Mouse (Mus musculus) bone marrow, adult 2 months (tissue): ENCODE results near the gene Thbs1.

ENCODE experiments used
- CTCF ChIP-seq: fragments of 200-500 bp; IDR thresholded peaks from 2 replicates; pipeline ENCODE4 v1.5.1; 2011; ENCODE audit warnings: low read length, control low read depth; ENCODE audit not compliant: control insufficient read depth, insufficient read depth
- POLR2A ChIP-seq: fragments of 200-500 bp; IDR thresholded peaks from 2 replicates; pipeline ENCODE4 v1.6.1; 2011; ENCODE audit warnings: low read depth, mild to moderate bottlenecking, control low read depth, low read length, borderline replicate concordance; ENCODE audit not compliant: control insufficient read depth

DNA sequence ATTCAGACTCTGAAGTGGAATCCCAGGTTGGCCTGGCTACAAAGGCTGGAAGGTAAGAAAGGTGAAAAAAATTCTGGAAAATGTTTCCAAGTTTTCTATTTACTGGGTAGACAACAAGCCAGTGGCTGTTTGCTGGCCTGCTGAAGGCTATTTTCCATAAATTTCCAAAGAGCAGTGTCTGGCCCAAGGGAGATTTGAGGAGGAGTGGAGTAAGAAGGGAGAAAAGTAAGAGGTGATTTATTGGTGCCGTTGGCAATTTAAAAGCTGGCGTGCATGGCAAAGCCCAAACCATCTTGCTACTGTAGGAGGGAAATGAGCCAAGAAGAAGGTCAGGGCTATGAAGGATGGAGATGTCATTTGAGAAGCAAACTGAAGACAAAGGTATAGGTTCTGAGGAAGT is 26.0 kb upstream of the Thbs1 start:
- TF ChIP-seq CTCF (no peak), POLR2A (no peak)
